Mouse (Mus musculus) lung, postnatal 0 days (tissue): ENCODE data around the gene Gbp9. TPM values are rescaled to one million over a fixed set of nuclear protein-coding genes. Genes with fewer than 3 reads are reported as not detected.
"Not testable (repeated sequence)": the region's sequence is repeated elsewhere in the genome, so short reads cannot be mapped to it uniquely, and the experiment has no call there.

Experiments
- ATAC-seq: fragments of 200-750 bp; cut with Nextera tagmentation; 2 replicates; pipeline ENCODE4 v1.8.0; 2017; ENCODE audit warnings: moderate library complexity
- DNase-seq: peaks from one replicate; pipeline ENCODE4 v3.0.0-alpha.2; 2016; ENCODE audit warnings: low spot score
- H3K27ac ChIP-seq: fragments of 300-500 bp; sonication (generic); 2 replicates; pipeline ENCODE4 v1.5.1; 2014; ENCODE audit warnings: antibody characterized with exemption, mild to moderate bottlenecking, low read length, mixed read lengths
- H3K27me3 ChIP-seq: fragments of 300-500 bp; sonication (generic); replicated peaks from 2 replicates; pipeline ENCODE4 v1.6.1; 2014; ENCODE audit warnings: low read length, mixed read lengths; ENCODE audit not compliant: insufficient read depth
- H3K36me3 ChIP-seq: fragments of 300-500 bp; sonication (generic); 2 replicates; pipeline ENCODE4 v1.6.1; 2014; ENCODE audit warnings: low read length, mixed read lengths; ENCODE audit not compliant: insufficient read depth
- H3K4me1 ChIP-seq: fragments of 300-500 bp; sonication (generic); 2 replicates; pipeline ENCODE4 v1.6.1; 2014; ENCODE audit warnings: antibody characterized with exemption, low read depth, low read length, mixed read lengths; ENCODE audit not compliant: insufficient read depth
- H3K4me2 ChIP-seq: fragments of 300-500 bp; sonication (generic); replicated peaks from 2 replicates; pipeline ENCODE4 v1.6.1; 2014; ENCODE audit warnings: low read depth, mild to moderate bottlenecking, low read length, moderate library complexity, mixed read lengths
- H3K4me3 ChIP-seq: fragments of 300-500 bp; sonication (generic); 2 replicates; pipeline ENCODE4 v1.5.1; 2014; ENCODE audit warnings: low read depth, low read length
- H3K9ac ChIP-seq: fragments of 300-500 bp; sonication (generic); replicated peaks from 2 replicates; pipeline ENCODE4 v1.6.1; 2014; ENCODE audit warnings: low read depth, mild to moderate bottlenecking
- H3K9me3 ChIP-seq: fragments of 300-500 bp; sonication (generic); 2 replicates; pipeline ENCODE4 v1.6.1; 2016; ENCODE audit warnings: low read length, mixed read lengths
- CTCF ChIP-seq: IDR thresholded peaks from 2 replicates; pipeline ENCODE4 v1.5.1; 2016; ENCODE audit warnings: antibody characterized with exemption, mild to moderate bottlenecking
- EP300 ChIP-seq: IDR thresholded peaks from 2 replicates; pipeline ENCODE4 v1.6.1; 2016; ENCODE audit warnings: antibody characterized with exemption, mild to moderate bottlenecking, control low read depth
- WGBS: fragments of 180-500 bp; shearing (Covaris S2); extraction: QIAGEN DNeasy Blood & Tissue Kit; methylation state at CpG from one replicate; pipeline ENCODE4 v1.1.7; 2014; 5-methylcytosine and 5-hydroxymethylcytosine counted together
- polyA plus RNA-seq: library from polyadenylated mRNA; unstranded; fragments of >200 nt; fragmentation: Nextera tagmentation; extraction: Ambion mirVana; gene quantifications from 2 replicates; pipeline ENCODE4 v1.2.1, GENCODE M21; 2015

Gbp9 gene
- polyA plus RNA-seq, 1 experiment from 2014 or later, result 8.7 TPM

DNA sequence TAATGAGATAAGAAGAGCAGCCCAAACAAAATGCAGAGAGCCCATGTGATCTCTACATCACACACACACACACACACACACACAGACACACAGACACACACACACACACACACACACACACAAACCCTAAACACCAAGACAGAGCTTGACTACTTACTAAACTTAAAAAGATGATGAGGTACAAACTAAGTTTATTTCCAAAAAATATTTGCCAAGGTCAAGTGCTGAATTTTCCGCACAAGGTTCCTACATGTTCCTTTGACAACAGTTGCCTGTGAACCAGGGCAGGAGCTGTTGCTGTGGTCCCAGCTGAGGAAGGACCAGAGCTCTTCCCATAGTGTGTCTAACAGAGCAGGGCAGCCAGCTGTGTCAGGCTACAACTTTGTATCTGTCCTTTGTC is 433 bp downstream of the Gbp9 start:
- Histone ChIP-seq H3K36me3 (no peaks in the 10 kb centered on the region), H3K9me3 (no peaks in the 10 kb centered on the region), H3K27ac (no peak overlapping the region), H3K4me1 (no peaks in the 10 kb centered on the region), H3K27me3 (no peaks in the 10 kb centered on the region), H3K4me3 (no peak overlapping the region), H3K9ac (no peak overlapping the region), H3K4me2 (no peak overlapping the region)
- TF ChIP-seq CTCF (no peak), EP300 (no peak)
- ATAC-seq (no peak), DNase-seq (no peak)
- 81% methylated on average over 1 of the region's 1 CpGs for WGBS

DNA sequence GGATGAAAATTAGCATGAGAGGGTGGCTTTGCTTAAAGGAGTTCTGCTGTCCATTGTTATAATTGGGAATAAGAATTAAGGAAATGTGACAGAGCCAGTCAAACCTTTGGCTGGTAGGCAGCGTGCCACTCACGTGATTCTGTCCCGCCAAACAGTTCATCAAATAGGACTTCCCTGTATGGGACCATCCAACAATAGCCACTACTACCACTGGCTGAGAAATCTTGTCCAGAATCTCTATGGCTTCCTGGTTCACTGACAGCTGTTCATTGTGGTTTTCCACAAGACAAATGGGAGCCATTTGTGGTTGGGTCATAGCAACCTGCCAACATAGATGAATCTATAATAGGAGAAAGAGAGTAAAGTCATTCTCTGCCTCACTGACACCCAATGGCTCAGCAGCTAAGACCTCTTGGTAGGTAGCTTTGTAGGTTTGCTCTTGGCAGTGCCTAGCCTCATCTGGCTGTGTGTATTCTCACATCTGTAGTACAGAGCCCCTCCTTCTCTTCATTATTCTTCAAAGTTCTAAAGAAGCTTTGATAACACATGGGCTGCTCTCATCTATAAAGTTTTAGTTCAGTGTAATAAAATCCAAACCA is 2.5 kb downstream of the Gbp9 start:
- not testable (repeated sequence) for H3K9ac ChIP-seq, H3K9me3 ChIP-seq, H3K27me3 ChIP-seq, H3K36me3 ChIP-seq, H3K4me1 ChIP-seq, DNase-seq, H3K27ac ChIP-seq, H3K4me3 ChIP-seq, ATAC-seq, H3K4me2 ChIP-seq
- 53% methylated on average over 3 of the region's 3 CpGs for WGBS

DNA sequence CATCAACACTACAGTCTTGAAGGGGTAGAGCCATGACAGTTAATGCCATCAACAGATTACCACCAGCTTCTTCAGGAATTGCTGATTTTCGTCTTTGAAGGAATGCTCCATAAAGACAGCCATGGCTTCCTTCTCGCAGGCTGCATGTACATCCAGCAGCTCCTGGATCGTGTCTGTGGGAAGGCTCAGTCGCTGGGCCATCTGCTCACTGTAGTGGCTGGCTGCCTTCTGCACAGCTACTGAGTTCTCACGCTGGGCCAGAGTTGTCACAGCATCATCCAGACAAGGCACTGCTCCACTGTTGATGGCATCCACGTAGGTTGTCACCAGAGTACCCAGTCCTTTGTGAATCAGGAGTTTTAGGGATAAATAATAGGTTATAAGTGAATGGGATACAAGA is 17.6 kb downstream of the Gbp9 start:
- H3K36me3 ChIP-seq, H3K4me3 ChIP-seq, H3K4me2 ChIP-seq, DNase-seq, H3K27ac ChIP-seq, H3K9me3 ChIP-seq, H3K9ac ChIP-seq, H3K4me1 ChIP-seq, H3K27me3 ChIP-seq, ATAC-seq: not testable (repeated sequence)
- WGBS, result 79% methylated on average over 6 of the region's 6 CpGs

DNA sequence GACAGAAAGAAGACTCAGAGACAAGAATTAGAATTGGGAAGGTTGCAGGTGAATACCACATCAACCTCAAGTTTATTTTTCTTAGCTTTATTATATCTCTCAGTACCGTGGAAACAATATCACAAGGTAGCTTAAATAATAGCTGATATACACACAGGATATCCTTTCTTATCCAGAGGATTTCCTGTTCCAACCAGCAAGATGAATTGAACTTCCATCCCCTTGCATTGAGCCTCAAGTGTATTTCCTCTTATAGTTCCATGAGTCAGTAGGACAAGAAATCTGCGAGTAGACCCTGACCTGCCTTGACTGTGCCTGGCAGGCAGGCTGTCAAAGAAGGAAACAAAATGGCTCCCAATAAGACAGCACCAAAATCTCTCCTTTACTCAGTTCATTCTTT is 23.6 kb downstream of the Gbp9 start:
- H3K4me1 ChIP-seq, result no peaks in the 10 kb centered on the region
- no peak overlapping the region for H3K9ac ChIP-seq
- no peaks in the 10 kb centered on the region for H3K9me3 ChIP-seq
- H3K4me3 ChIP-seq, result no peak overlapping the region
- no peaks in the 10 kb centered on the region for H3K27me3 ChIP-seq
- H3K4me2 ChIP-seq, result no peak overlapping the region
- TF ChIP-seq CTCF, result no peak
- peak; percentile 50 for TF ChIP-seq EP300
- 60% methylated on average over 2 of the region's 2 CpGs for WGBS
- peak; percentile 8 for DNase-seq
- H3K36me3 ChIP-seq, result no peaks in the 10 kb centered on the region
- peak; percentile 50; the same call in 1 of the 2 replicates for ATAC-seq
- H3K27ac ChIP-seq, result no peak overlapping the region

DNA sequence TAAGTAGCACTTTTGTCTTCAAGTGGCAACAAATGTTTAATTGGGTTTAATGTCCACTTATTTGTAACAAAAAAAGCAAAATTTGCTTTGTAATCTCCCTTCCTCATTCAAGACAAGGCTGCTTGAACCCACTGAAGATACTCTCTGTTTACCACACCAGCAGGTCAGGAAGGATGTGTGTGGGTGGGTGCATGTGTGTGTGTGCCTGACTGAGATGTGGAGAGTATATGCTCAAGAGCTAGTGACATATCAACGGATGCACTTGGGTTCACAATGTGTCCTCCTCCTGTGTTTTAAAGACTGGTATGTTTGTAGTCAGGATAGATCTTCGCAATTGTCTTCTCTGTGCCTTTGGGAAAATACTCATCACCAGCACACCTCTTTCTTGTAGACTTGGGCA is 24.6 kb downstream of the Gbp9 start:
- DNase-seq (no peak), ATAC-seq (no peak)
- Histone ChIP-seq H3K4me2 (no peak overlapping the region), H3K4me3 (no peak overlapping the region), H3K36me3 (no peaks in the 10 kb centered on the region), H3K4me1 (no peaks in the 10 kb centered on the region), H3K9ac (no peak overlapping the region), H3K9me3 (no peaks in the 10 kb centered on the region), H3K27ac (no peak overlapping the region), H3K27me3 (no peaks in the 10 kb centered on the region)
- WGBS, result 79% methylated on average over 2 of the region's 2 CpGs
- no peak for TF ChIP-seq EP300
- no peak for TF ChIP-seq CTCF

DNA sequence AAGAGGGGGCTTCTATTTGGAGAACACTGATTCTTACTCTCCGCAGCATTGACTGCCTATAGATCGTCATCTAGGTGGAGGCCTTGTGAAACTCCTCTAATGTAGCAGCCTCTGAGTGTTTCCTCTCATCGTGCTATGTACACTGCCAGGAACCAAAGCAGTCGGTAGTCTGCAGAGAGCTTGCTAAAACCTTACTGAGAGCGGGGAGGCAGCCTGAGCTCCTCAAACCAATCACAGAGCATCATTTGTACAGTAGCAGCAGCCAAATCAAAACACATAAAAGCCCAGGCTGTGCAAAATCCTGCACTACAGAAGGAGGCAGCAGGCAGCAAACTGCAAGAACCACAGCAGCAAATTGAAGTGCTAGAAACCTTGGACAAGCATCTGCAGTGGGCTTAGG is 25.7 kb downstream of the Gbp9 start:
- no peak for TF ChIP-seq CTCF
- Histone ChIP-seq H3K4me2 (no peak overlapping the region), H3K27me3 (no peaks in the 10 kb centered on the region), H3K4me3 (no peak overlapping the region), H3K9me3 (no peaks in the 10 kb centered on the region), H3K9ac (no peak overlapping the region), H3K4me1 (no peaks in the 10 kb centered on the region), H3K36me3 (no peaks in the 10 kb centered on the region), H3K27ac (no peak overlapping the region)
- DNase-seq (no peak), ATAC-seq (no peak)
- 82% methylated on average over 5 of the region's 5 CpGs for WGBS

DNA sequence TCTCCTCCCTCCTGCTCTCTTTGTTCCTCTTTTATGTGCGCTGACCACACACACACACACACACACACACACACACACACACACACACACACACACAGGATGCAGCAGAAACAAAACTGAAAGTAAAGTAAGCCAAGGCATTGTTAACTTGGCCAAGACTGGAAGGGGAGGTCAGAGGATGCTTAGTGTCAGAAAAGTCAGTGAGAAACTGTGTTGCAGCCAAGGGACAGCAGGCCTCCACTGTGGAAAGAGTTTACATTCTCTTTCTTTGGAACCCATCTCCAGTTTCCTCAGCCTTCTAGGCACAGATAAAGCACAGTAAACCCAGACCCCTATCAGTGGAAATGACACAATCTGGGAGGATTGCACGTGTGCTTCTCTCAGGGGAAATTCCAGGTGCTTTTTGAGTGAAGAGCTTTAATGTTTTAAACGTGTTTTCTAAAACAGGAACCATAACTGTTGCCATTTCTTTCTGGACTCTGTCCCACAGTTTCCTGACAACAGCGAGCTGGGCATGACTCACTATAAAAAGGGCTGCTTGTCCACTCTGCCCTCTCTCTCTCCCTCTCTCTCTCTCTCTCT is 29.0 kb downstream of the Gbp9 start:
- H3K36me3 ChIP-seq, H3K9ac ChIP-seq, H3K4me1 ChIP-seq, H3K9me3 ChIP-seq, H3K4me3 ChIP-seq, H3K27me3 ChIP-seq, H3K4me2 ChIP-seq: not testable (repeated sequence)
- 5% methylated on average over 3 of the region's 4 CpGs for WGBS
- 0 out of 2 replicates have a peak overlapping the region, but pooled peaks have one; percentile 35 for H3K27ac ChIP-seq
- peak; percentile 85 for ATAC-seq
- DNase-seq, result peak; percentile 59

DNA sequence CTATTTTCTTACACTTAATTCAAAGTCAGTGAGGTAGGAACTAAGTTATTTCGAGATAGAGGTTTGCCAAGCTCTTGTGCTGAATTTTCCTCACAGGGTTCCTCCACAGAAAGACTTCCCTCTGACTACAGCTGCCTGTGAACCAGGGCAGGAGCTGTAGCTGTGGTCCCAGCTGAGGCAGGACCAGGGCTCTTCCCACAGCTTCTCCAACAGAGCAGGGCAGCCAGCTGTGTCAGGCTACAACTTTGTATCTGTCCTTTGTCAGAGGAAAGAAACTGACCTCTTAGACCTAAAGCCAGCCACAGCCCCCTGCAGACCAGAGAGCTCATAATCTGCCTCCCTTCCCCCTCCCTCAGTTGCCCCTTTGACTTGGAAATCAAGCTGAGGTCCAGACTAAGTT is 29.6 kb downstream of the Gbp9 start:
- H3K27ac ChIP-seq, DNase-seq, H3K27me3 ChIP-seq, H3K9me3 ChIP-seq, H3K9ac ChIP-seq, H3K36me3 ChIP-seq, H3K4me3 ChIP-seq, H3K4me1 ChIP-seq: not testable (repeated sequence)
- WGBS, result 35% methylated on average over 1 of the region's 1 CpGs
- H3K4me2 ChIP-seq, result peak overlapping the region; percentile 27; the same call in 1 of the 2 replicates
- peak; percentile 21; the same call in 1 of the 2 replicates for ATAC-seq

DNA sequence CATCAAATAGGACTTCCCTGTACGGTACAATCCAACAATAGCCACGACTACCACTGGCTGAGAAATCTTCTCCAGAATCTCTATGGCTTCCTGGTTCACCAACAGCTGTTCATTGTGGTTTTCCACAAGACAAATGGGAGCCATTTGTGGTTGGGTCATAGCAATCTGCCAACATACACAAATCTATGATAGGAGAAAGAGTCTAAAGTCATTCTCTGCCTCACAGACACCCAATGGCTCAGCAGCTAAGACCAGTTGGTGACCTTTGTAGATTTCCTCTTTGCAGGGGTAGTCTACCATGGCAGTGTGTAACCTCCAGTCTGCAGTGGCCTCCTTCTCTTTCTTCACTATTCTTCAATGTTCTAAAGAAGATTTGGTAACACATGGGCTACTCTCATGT is 33.6 kb downstream of the Gbp9 start:
- not testable (repeated sequence) for H3K27ac ChIP-seq, H3K4me3 ChIP-seq, H3K4me2 ChIP-seq, H3K4me1 ChIP-seq, H3K9ac ChIP-seq, DNase-seq, H3K36me3 ChIP-seq, ATAC-seq, H3K9me3 ChIP-seq, H3K27me3 ChIP-seq
- 58% methylated on average over 2 of the region's 2 CpGs for WGBS
